Mouse (Mus musculus) megakaryocyte, embryonic 14.5 days (primary cell): ENCODE measurements at regions not wholly inside any gene's neighbourhood (a gene's known extent, or its start where the extent isn't known, plus 50 kb on each side); places are given as distances from the start of the nearest gene placed in this dataset.

ENCODE experiments used
- FLI1 ChIP-seq: IDR thresholded peaks from 2 replicates; pipeline ENCODE4 v1.6.1; 2012; ENCODE audit warnings: low read length, inconsistent platforms, mixed read lengths
- GATA1 ChIP-seq: IDR thresholded peaks from 3 replicates; pipeline ENCODE4 v1.6.1; 2012; ENCODE audit warnings: mixed read lengths, low read length, inconsistent platforms, borderline replicate concordance

GRCm38 (mm10) chr8:91863505-91863904, 61.6 kb upstream of the Irx3 start:
- TF ChIP-seq FLI1 (no peak), GATA1 (no peak)
